Mouse (Mus musculus) lung, embryonic 14.5 days (tissue): Measurements from ENCODE around the gene Nudt16l1. TPM values are rescaled to one million over a fixed set of nuclear protein-coding genes. Genes with fewer than 3 reads are reported as not detected.

Experiments
- ATAC-seq: fragments of 200-750 bp; cut with Nextera tagmentation; 2 replicates; pipeline ENCODE4 v1.8.0; 2017; ENCODE audit warnings: mild to moderate bottlenecking, moderate TSS enrichment, moderate library complexity; ENCODE audit not compliant: insufficient read depth
- DNase-seq: peaks from one replicate; pipeline ENCODE4 v3.0.0-alpha.2; 2015
- H3K27ac ChIP-seq: fragments of 300-500 bp; sonication (generic); 2 replicates; pipeline ENCODE4 v1.5.1; 2014; ENCODE audit warnings: low read depth, mild to moderate bottlenecking, moderate library complexity
- H3K27me3 ChIP-seq: fragments of 300-500 bp; sonication (generic); 2 replicates; pipeline ENCODE4 v1.6.1; 2014; ENCODE audit warnings: low read length, control low read depth; ENCODE audit not compliant: insufficient read depth
- H3K36me3 ChIP-seq: fragments of 300-500 bp; sonication (generic); 2 replicates; pipeline ENCODE4 v1.6.1; 2014; ENCODE audit warnings: control low read depth; ENCODE audit not compliant: insufficient read depth
- H3K4me1 ChIP-seq: fragments of 300-500 bp; sonication (generic); 2 replicates; pipeline ENCODE4 v1.6.1; 2014; ENCODE audit warnings: antibody characterized with exemption, control low read depth; ENCODE audit not compliant: insufficient read depth
- H3K4me2 ChIP-seq: fragments of 300-500 bp; sonication (generic); 2 replicates; pipeline ENCODE4 v1.6.1; 2014; ENCODE audit warnings: mild to moderate bottlenecking
- H3K4me3 ChIP-seq: fragments of 300-500 bp; sonication (generic); 2 replicates; pipeline ENCODE4 v1.5.1; 2014; ENCODE audit warnings: low read depth, low read length
- H3K9ac ChIP-seq: fragments of 300-500 bp; sonication (generic); 2 replicates; pipeline ENCODE4 v1.6.1; 2014
- H3K9me3 ChIP-seq: fragments of 300-500 bp; sonication (generic); 2 replicates; pipeline ENCODE4 v1.6.1; 2016; ENCODE audit warnings: low read depth, low read length, control low read depth
- CTCF ChIP-seq: IDR thresholded peaks from 2 replicates; pipeline ENCODE4 v1.5.1; 2016; ENCODE audit warnings: antibody characterized with exemption, low read depth
- WGBS: fragments of 180-500 bp; shearing (Covaris S2); extraction: QIAGEN DNeasy Blood & Tissue Kit; methylation state at CpG from one replicate; pipeline ENCODE4 v1.1.7; 2014; 5-methylcytosine and 5-hydroxymethylcytosine counted together
- polyA plus RNA-seq: library from polyadenylated mRNA; unstranded; fragments of >200 nt; fragmentation: Nextera tagmentation; extraction: Ambion mirVana; gene quantifications from 2 replicates; pipeline ENCODE4 v1.2.1, GENCODE M21; 2014

Gene Nudt16l1
- polyA plus RNA-seq, 1 experiment from 2014 or later = 154 TPM

GRCm38 (mm10) chr16:4913783-4914735, 24.5 kb upstream of the Nudt16l1 start:
- peak overlapping the region; percentile 83; the same call in 1 of the 2 replicates for H3K27ac ChIP-seq

GRCm38 (mm10) chr16:4915931-4916330, 22.6 kb upstream of the Nudt16l1 start:
- WGBS = 80% methylated on average over 3 of the region's 3 CpGs
- Histone ChIP-seq H3K4me1 (no peaks in the 10 kb centered on the region; the same call in 1 of the 2 replicates), H3K36me3 (peaks cover 77% of the 10 kb centered on the region), H3K9ac (no peak overlapping the region), H3K4me2 (no peak overlapping the region), H3K27ac (no peak overlapping the region), H3K9me3 (no peaks in the 10 kb centered on the region), H3K27me3 (no peaks in the 10 kb centered on the region), H3K4me3 (no peak overlapping the region)
- TF ChIP-seq CTCF = no peak
- DNase-seq (no peak), ATAC-seq (no peak)

More at GRCm38 (mm10) chr16:4913783-4914735, 24.5 kb upstream of the Nudt16l1 start:
- H3K9ac ChIP-seq = 0 out of 2 replicates have a peak overlapping the region, but pooled peaks have one; percentile 29
- 32% methylated on average over 12 of the region's 12 CpGs for WGBS
- DNase-seq = peak; percentile 94
- no peaks in the 10 kb centered on the region for H3K9me3 ChIP-seq
- no peaks in the 10 kb centered on the region for H3K27me3 ChIP-seq
- H3K4me1 ChIP-seq = no peaks in the 10 kb centered on the region; the same call in 1 of the 2 replicates
- H3K4me3 ChIP-seq = no peak overlapping the region
- peak overlapping the region; percentile 38 for H3K4me2 ChIP-seq
- peaks cover 78% of the 10 kb centered on the region for H3K36me3 ChIP-seq
- peak; percentile 98 for TF ChIP-seq CTCF
- peak; percentile 81 for ATAC-seq

GRCm38 (mm10) chr16:4916608-4917007, 22.0 kb upstream of the Nudt16l1 start:
- Histone ChIP-seq H3K36me3 (peaks cover 72% of the 10 kb centered on the region), H3K4me3 (no peak overlapping the region), H3K9me3 (no peaks in the 10 kb centered on the region), H3K9ac (no peak overlapping the region), H3K27ac (no peak overlapping the region), H3K4me1 (no peaks in the 10 kb centered on the region; the same call in 1 of the 2 replicates), H3K27me3 (no peaks in the 10 kb centered on the region), H3K4me2 (no peak overlapping the region)
- no peak for TF ChIP-seq CTCF
- ATAC-seq (no peak), DNase-seq (no peak)
- WGBS = 94% methylated on average over 2 of the region's 2 CpGs

GRCm38 (mm10) chr16:4920556-4920955, 18.0 kb upstream of the Nudt16l1 start:
- peaks cover 74% of the 10 kb centered on the region for H3K36me3 ChIP-seq
- no peak overlapping the region for H3K27ac ChIP-seq
- WGBS = 67% methylated on average over 4 of the region's 4 CpGs

GRCm38 (mm10) chr16:4922481-4922880, 16.1 kb upstream of the Nudt16l1 start:
- no peaks in the 10 kb centered on the region for H3K27me3 ChIP-seq
- H3K27ac ChIP-seq = no peak overlapping the region
- ATAC-seq (no peak), DNase-seq (no peak)
- TF ChIP-seq CTCF = no peak
- no peak overlapping the region for H3K4me3 ChIP-seq
- H3K9ac ChIP-seq = no peak overlapping the region
- H3K36me3 ChIP-seq = peaks cover 75% of the 10 kb centered on the region
- H3K4me1 ChIP-seq = no peaks in the 10 kb centered on the region
- H3K9me3 ChIP-seq = no peaks in the 10 kb centered on the region
- H3K4me2 ChIP-seq = no peak overlapping the region
- 86% methylated on average over 6 of the region's 6 CpGs for WGBS

More at GRCm38 (mm10) chr16:4920556-4920955, 18.0 kb upstream of the Nudt16l1 start:
- no peak for ATAC-seq
- no peaks in the 10 kb centered on the region for H3K4me1 ChIP-seq
- no peak overlapping the region for H3K4me3 ChIP-seq
- no peak for TF ChIP-seq CTCF
- H3K9ac ChIP-seq = no peak overlapping the region
- no peaks in the 10 kb centered on the region for H3K9me3 ChIP-seq
- peak; percentile 14 for DNase-seq
- H3K27me3 ChIP-seq = no peaks in the 10 kb centered on the region
- no peak overlapping the region for H3K4me2 ChIP-seq

GRCm38 (mm10) chr16:4923996-4924395, 14.6 kb upstream of the Nudt16l1 start:
- Histone ChIP-seq H3K9me3 (no peaks in the 10 kb centered on the region), H3K27me3 (no peaks in the 10 kb centered on the region), H3K4me2 (no peak overlapping the region), H3K4me3 (no peak overlapping the region), H3K9ac (no peak overlapping the region), H3K4me1 (no peaks in the 10 kb centered on the region), H3K27ac (no peak overlapping the region), H3K36me3 (peaks cover 82% of the 10 kb centered on the region)
- 88% methylated on average over 5 of the region's 5 CpGs for WGBS
- no peak for DNase-seq
- no peak for ATAC-seq
- TF ChIP-seq CTCF = no peak

GRCm38 (mm10) chr16:4927967-4928366, 10.6 kb upstream of the Nudt16l1 start:
- no peak for ATAC-seq

More at GRCm38 (mm10) chr16:4927967-4928366, 10.6 kb upstream of the Nudt16l1 start:
- no peak for DNase-seq
- peaks cover 99% of the 10 kb centered on the region for H3K36me3 ChIP-seq
- H3K4me3 ChIP-seq = no peak overlapping the region
- H3K4me1 ChIP-seq = no peaks in the 10 kb centered on the region
- H3K27me3 ChIP-seq = no peaks in the 10 kb centered on the region
- H3K27ac ChIP-seq = no peak overlapping the region
- no peak overlapping the region for H3K9ac ChIP-seq
- WGBS = 87% methylated on average over 7 of the region's 7 CpGs
- no peak overlapping the region for H3K4me2 ChIP-seq
- no peak for TF ChIP-seq CTCF
- H3K9me3 ChIP-seq = no peaks in the 10 kb centered on the region
